Mouse (Mus musculus): ENCODE results near the gene Fam83g.

The Fam83g gene

DNA sequence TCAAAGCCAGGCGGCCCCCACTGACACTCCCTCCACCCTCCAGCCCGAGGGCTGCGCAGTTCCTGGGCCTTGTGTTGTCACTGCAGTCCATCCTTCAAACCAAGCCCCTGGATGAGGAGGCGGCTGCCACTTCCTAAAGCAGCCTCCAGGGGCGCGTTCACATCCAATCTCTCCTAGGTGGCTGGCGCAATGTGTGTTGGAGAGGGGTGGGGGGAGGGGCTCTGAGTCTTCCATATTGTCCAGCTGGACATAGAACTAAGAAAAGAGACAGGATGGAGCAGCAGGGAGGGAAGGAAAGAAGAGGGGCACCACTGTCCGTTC lies 9.1 kb upstream of the Fam83g start:
- DNase-seq = peak in 1 of 2 experiments; percentile 13

DNA sequence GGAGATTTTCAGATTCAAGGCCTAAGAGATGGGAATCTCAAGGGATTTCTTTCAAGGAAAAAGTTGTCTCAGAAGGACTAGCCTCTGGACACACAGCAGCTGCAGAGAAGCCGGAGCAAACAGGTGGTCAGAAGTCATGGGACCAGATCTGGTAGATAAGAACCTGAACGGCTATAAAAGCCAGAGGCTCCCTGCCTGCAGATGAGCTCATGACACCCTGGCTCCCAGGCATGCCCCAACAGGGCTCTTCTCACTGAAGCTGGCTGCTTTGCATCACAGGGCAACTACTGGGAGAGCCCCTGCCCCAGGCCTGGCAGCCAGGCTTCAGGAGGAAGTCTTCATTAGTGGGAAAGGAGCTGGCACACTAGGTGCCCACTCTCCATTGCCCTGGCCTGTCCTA lies 8.6 kb upstream of the Fam83g start:
- no peak for DNase-seq

DNA sequence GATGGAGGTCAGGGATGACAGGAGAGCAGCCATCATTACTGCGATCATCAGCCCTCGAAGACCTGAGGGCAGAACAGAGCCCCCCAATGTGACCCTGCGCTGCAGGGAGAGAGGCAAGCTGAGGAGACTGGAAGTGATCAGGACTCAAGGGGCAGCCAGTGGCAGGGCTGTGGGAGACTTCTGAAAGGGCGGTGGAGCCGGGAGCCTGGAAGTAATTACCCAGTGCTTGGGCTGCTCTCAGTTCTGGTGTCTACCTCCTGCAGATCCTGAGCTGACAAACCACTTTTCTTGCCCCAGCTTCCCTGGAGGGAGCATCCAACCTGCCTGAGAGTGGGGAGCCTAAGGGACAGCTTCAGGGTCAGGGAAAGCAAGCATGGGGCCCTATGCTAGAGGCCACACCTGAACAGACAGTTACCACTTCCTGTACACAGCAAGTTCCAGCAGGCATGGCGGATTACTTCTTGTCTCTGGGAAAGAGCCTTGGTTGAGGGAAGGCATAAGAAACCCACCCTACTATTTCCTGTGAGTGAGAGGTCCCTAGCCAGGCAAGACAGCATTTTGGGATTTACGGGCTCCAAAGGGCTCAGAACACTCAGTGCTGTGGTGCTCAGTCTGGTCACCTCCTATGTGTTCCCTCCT lies 7.6 kb upstream of the Fam83g start:
- DNase-seq = no peak

DNA sequence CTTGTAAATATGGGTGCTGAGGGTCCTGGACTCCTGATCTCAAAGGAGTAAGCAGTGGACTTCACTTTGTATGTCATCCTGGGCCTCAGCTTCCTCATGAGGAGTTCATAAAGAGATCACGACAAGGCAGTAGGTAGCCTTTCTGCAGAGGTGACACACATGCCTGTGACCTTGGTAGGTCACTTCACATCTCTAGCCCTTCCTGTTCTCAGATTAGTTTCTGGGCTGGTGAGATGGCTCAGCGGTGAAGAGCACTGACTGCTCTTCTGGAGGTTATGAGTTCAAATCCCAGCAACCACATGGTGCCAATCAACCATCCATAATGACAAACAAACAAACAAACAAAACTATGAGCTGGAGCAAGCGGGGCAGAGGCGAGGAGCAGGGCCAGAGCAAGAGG lies 6.2 kb upstream of the Fam83g start:
- no peak for DNase-seq

DNA sequence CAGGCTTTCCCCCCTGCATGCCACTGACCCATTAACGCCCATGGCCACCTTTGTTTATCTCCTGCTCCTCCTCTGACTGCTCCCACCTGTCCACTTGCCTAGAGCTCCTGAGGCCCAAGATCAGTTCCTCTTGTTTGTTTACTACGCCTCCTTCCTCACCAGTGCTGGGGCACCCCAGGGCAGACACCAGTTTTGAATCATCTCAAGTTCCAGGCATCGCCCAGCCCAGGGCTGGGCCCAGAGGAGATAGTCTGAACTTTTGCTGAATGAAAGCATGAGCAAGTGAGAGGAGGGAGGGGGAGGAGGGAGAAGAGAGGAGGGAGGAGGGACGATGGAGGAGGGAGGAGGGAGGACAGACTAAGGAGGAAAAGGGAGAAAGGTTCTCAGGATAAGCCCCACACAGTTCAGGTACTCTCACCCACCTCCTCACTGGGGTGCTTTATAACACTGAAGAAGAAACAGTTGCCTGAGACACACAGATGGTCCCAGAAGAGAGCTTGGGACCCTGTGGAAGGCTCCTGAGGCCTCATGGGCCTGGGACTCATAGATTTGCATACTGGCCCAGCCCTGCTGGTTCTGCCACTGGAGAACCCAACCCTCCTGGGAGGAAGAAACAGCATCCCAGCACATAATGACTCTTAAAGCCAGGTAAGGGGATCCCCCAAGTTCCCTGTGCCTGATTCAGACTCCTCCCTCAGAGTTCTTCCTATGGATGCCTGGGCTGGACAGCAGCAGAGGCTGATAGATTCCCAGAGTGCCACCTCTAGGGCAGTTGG lies 4.6 kb upstream of the Fam83g start:
- DNase-seq = no peak

DNA sequence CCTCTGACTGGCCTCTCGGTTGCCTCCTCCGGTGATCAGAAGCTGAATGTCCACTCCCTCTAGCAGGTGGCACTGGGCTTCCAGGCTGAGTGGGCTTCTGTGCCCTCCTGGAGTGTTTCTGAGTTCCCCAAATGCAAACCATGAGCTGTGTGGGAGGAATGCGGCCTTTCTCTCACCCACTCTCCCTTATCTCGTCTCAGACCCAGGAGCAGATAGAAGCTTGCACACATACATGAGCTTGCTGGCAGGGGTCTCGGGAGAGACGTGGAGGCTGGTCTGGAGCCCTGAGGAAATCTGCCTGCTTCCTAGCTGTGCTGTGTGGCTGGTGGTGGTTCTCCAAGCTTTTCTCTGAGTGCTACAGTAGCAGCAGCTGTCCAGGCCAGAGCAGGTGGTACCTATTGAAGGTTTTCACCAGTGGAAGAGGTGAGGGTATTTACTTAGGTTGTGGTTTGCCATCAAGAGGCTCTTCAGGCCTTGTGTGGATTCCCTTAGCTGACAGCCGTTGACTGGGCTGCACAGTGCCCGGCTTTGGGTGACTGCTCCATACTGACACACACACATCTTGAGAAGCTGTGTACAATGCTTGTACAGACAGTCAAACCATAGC lies 1.3 kb downstream of the Fam83g start:
- DNase-seq = no peak

DNA sequence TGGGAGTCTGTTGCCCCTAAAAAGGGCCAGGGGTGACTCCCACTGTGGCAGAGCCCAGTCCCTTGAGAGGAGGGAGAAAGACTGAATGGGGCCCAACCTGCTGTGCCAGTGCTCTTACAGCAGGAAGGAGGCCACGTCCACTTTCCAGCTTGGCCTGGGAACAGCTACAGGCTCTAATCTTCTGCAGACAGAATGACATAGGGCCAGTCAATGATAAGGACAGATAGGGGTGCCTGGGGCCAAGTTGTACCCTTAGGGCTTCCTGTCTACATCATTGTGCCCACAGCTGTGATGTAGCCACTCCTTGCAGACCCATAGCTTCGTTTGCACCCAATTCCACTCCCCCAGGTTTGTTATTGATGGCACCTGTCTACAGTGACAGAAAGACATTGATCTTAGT lies 2.2 kb downstream of the Fam83g start:
- no peak for DNase-seq

DNA sequence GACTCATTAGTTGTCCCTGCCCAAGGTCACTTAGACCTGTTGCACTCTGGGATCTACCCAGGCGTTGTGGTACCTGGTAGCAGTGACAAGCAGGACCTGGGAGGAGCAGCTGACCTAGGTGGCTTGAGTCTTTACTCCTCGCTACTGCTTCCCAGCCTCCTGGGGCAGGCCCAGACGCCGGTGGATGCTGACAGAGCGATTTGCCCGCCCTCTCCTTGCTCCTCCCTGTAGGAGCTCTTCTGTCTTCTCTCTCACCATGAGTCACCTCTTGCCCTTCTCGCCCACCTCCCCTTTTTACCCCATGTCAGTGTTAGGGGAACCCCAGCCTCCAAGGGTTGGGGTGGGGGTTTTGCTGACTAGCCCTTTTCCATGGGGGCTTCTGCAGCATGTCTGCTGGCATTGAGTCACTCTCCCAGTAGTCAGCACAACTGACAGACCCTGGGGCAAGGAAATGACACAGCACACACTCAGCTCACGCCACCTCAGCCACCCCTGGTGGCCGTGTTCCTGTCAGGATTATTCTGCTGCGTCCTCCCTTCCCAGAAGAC lies 3.1 kb downstream of the Fam83g start:
- DNase-seq = no peak

DNA sequence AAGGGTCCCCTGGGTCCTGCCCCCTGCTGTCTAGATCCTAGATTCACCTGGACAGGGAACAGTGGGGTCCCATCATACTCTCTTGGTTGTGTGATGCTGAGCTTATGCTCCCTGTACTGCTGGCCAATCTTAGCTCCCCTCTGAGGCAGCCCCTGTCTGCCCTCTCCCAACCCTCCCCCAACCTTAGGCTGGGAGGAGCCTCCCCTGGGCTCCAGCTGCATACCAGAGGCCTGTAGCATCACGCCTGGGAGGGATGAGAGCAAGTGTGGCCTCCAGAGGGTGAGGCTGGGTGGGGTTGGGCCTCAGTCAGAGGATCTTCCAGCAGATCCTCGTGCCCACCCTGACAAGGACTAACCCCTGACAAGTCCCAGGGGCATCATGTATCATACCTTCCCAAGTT lies 3.7 kb downstream of the Fam83g start:
- no peak for DNase-seq

DNA sequence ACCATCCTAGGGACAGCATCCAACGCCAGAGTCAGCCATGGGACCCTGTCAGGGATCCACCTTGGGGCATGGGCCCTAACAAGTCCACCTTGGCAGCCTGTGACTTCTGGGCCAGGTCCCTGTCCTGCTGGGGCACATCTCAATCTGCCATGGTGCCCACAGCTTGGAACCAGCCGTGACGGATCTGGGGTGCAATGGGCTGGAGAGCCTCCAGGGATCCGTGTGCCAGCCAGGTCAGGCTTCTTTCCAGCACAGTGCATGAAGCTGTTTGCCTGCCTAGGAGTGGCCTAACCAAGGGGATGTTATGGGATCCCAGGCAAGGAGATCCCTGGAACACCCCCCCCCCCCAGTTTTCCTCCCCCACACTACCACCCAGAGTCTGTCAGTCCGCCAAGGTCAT lies 9.1 kb downstream of the Fam83g start:
- peak; percentile 80 for DNase-seq

DNA sequence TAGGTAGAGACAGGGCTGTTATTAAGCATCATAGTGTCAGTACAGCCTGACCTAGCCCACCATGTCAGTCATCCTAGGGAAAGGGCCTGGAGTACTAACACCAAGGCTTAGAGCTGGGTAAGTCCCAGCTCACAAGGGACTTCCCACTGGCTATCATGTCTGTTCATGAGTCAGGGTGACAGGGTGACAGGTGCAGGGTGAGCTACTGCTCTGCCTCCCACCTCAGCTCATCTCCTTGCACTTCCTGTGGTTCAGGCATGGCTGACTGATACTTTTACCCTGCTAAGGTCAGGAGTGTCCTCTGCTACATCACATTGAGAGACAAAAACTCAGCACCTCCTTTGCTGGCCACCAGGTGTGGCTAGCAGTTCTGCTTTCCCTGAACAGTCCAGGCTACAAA lies 15.0 kb downstream of the Fam83g start:
- no peak for DNase-seq

DNA sequence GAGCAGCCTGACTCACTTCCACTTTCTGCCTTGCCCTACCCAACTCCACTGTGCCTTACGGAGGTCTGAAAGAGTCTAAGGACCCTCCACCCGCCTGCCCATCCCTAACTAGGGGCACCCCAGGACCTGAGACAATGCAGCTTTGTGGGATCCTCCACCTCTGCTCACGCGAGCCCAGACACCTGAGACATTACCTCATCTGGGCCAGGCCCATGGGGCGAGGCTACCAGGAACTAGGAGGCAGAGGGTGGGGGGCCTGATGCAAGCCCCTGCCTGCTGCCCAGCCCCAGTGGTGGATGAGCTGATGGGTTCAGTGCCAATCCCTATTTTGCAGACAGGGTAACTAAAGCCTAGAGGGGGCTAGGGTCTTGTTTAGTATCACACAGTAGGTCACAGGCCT lies 15.6 kb downstream of the Fam83g start:
- DNase-seq = no peak

DNA sequence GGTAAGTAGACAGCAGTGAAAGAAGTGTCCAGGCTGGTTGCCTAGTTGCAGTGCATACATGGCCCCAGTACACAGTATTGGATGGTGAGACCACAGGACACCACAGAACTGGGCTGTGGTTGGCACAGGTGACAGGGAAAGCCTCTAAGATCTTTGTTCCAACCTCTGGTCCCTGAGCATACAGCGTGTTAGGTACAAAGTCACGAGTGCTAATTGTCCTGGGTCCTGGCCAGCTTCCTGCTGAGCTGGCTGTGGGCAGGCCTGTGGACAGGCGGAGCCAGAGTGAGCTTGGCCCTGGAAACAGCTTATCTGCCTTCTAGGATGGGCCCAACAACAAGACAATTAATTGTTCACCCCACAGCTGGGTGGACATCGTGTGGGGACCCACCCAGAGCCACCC lies 16.0 kb downstream of the Fam83g start:
- DNase-seq = peak; percentile 80 to 87

DNA sequence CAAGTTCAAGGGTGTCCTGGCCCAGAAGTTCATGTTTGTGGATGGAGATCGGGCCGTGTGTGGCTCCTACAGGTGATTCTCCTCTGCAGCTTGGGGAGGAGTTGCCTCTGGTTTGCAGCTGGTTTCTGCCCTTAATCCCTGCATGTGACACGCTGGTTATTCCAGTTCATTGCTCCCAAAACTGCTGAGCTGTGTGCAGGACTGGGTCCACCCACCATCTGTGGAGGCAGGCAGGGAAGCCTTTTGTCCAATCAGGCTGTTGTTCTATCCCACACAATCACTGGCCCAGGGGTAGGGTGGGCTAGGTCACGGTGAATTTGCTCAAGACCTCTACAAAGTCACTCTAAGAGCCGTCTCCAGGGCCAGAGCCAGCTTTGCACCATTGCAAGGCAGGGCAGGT lies 17.8 kb downstream of the Fam83g start:
- DNase-seq = no peak

DNA sequence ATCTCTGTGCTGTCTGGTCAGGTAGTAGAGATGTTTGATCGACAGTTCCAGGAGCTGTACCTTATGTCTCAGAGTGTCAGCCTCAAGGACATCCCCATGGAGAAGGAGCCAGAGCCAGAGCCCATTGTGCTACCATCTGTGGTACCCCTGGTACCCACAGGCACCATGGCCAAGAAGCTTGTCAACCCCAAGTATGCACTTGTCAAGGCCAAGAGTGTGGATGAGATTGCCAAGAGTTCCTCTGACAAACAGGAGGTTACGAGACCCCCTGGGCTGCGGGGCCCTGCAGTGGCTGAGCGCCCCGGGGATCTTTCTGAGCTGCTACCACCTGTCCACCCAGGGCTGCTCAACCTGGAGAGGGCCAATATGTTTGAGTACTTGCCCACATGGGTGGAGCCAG lies 18.6 kb downstream of the Fam83g start:
- DNase-seq = peak in 1 of 2 experiments; percentile 35

DNA sequence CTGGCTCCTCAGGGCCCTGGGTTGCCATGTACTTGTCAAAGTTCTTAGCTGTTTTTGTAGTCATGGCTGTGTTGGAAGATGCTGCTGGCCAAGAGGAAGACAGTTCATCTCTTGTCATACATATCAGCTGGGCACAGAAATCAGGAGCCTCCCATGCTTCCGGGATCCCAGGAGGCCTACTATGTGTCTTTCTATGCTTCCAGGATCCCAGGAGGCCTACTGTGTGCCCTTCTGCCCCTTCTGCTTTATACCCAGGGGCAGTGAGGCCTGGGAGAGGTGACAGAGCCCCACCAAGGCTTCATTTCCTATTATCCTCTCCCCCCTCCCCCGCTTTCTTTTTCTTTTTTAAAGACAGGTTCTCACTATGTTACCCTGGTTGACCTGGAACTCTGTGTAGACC lies 21.7 kb downstream of the Fam83g start:
- no peak for DNase-seq

DNA sequence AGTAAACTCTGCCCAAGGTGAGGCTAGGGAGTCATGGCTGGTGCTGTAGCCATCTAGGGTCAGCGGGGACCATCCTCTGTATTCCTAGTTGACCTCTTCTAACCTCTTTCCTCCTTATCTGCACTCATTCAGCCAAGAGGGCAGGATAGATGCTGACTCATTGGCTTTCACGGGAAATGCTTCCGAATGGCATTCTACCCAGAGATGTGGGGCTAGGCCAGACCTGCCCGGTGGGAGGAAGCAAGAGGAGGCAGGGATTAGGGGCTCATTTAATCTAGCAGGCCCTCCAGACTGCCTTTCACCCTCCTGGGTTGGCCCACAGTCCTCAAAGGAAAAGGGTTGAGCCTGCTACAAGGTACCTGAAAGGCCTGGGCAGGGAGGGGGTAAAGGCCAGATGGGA lies 22.3 kb downstream of the Fam83g start:
- no peak for DNase-seq

DNA sequence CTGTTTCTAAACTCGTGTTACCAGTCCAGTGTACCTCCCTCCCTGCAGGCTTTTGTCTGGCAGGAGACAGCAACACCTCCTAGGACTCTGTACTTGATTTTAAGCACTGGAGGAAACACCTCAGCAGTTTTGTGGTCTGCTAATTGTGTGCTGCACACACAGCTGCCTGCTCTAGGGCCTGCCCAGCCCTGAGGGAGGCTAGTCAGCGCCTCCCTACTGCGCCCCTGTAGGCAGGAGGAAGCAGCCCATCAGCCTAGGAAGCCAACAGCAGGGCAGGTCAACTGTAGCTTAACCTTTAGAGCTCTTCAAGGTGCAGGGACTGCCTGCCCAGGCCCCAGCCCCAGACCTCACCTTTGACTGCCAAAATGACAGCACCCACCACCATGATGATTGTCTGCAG lies 25.0 kb downstream of the Fam83g start:
- DNase-seq = no peak

DNA sequence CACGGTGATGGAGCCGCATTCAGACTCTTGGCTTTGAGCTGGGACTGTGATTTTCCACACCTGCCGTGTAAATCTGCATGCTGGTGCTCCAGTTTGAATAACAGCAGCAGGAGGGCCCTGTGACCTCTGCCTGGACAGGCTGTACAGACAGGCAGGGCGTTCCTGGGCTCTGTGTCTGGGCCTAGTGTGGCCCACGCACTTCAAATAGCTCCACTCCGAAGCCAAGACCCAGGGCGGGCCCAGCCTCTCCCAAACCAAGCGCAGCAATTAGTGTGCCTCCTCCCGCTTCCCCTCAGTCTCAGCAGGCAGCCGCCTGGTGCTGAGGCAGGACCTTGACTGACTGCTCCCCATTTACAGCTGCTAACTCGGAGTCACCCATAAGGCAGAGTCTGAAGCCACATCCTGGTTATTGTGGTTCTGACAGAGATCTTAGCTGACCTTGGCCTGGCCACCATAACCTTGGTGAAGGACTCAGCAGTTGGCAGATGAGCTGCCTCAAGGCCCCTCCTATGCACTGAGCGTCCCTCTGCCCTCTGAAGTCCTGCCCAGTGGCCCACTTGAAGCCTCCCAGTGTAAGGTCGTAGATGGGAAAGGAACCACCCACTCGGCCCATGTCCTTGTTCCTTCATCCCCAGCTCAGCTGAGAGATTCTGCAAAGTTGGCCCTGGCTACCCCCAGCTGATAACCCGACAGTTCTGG lies 29.4 kb downstream of the Fam83g start:
- DNase-seq = no peak

DNA sequence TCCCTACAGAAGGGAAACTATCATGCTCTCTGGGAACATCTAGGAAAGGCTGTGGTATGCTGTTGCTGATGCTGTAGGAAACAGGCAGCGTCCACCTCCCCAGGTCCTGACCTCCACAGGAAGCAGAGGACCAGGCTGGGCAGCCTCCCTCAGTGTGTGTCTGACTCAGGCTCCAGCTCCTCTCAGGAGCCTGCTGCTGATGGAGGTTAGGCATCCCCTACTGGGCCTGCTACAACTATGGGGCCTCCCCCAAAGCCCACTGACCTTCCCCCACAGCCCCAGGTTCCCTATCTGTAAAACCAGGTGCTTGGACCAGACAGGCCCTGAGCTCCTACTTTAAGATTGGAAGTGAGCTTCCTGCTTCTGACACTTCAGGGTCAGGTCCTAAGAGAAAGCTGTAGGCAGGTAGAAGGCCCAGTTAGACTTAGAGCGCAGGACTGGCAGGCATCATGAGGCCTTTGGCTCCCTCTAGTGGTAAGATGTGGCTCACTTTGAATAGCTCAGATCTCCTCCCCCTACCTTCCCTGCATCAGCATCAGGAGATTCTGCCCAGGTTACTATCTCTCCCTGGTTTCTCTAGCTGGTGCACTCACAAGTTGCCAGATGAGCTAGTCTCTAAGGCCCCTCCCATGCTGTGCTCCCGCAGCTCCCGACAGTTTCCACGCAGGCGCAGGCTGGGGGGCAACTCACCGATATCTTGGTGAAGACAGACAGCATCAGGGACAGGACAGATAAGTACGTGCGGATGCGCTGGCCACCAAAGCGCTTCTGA lies 30.6 kb downstream of the Fam83g start:
- peak; percentile 76 to 85 for DNase-seq

DNA sequence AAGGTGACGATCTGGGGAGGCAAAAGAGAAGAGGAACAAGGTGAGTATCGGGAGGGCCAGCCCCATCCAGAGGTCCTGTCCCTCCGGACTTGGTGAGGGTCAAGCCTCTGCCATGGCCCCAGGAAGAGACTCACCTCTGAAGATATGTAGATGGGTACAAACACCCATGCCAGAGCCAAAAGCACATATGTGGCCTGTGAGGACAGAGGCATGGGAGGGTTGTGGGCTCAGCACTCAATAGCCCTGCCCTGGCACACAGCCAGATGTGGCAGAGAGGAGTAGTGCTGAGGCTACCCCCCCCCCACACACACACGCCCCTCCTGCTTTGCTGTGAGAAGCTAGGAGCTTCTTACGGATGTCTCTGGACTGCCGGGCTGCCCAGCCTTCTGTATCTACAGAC lies 31.2 kb downstream of the Fam83g start:
- DNase-seq = peak in 1 of 2 experiments; percentile 45

DNA sequence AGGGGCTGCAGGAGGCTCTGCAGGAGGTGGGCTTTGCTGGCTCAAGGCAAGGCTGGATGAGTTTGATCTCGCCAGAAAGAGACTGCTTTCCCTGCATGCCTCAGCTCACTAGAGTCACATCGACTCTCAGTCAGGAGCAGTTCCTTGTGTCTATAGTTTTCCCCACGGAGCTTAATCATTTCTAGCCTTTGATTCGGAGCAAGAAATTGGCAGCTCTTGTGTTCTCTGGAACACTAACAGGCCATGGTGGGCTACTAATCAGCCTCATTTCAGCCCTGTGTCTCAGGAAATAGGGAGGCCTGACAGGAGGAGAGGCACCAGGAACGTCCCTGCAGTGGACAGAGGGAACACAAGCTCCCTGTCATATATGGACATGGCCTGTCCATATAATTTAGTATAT lies 34.1 kb downstream of the Fam83g start:
- DNase-seq = no peak

DNA sequence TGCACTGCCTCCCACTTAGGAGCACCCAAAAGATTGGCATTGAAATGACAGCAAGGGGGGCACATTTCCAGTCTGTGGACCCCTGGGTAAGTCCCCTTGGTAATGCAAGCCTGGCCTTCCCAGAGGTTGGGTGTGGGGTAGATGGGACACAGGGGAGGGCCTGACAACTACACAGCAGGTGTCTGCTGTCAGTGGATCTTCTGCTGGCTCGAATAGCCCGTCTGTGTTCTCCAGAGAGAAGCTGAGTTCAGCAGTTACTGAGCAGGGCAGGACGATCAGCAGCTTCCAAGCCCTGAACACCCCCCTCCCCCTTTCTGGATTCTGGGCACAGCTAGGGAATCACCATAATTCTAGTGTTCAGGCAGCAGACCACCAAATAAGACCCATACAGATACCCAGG lies 35.5 kb downstream of the Fam83g start:
- DNase-seq = no peak

Measured in cerebellum, postnatal 25 days (tissue).